Mouse (Mus musculus) olfactory bulb, adult 2 months (tissue): ENCODE measurements around the gene Rbm25. TPM values are rescaled to one million over a fixed set of nuclear protein-coding genes. Genes with fewer than 3 reads are reported as not detected.

Source experiments
- H3K27ac ChIP-seq: fragments of 200-500 bp; 2 replicates; pipeline ENCODE4 v1.5.1; 2012; ENCODE audit warnings: low read depth, low read length; ENCODE audit not compliant: insufficient read depth
- H3K4me1 ChIP-seq: fragments of 200-500 bp; 2 replicates; pipeline ENCODE4 v1.6.1; 2012; ENCODE audit warnings: low read length; ENCODE audit not compliant: control insufficient read depth, insufficient read depth
- H3K4me3 ChIP-seq: fragments of 200-500 bp; 2 replicates; pipeline ENCODE4 v1.5.1; 2012; ENCODE audit warnings: mild to moderate bottlenecking, low read depth, low read length, moderate library complexity; ENCODE audit not compliant: insufficient read depth
- CTCF ChIP-seq: fragments of 200-500 bp; IDR thresholded peaks from 2 replicates; pipeline ENCODE4 v1.5.1; 2012; ENCODE audit warnings: low read depth, mild to moderate bottlenecking, low read length, moderate library complexity; ENCODE audit not compliant: insufficient read depth
- POLR2A ChIP-seq: fragments of 200-500 bp; IDR thresholded peaks from 2 replicates; pipeline ENCODE4 v1.6.1; 2012; ENCODE audit warnings: mild to moderate bottlenecking, low read depth, low read length, moderate library complexity; ENCODE audit not compliant: insufficient read depth
- WGBS: fragments of 180-500 bp; shearing (Covaris S2); methylation state at CpG from one replicate; pipeline ENCODE4 v1.1.7; 2018; 5-methylcytosine and 5-hydroxymethylcytosine counted together
- polyA plus RNA-seq: library from polyadenylated mRNA; stranded (reverse); fragments of >200 nt; gene quantifications from 2 replicates; pipeline ENCODE4 v1.2.4, GENCODE M21; 2012; ENCODE audit warnings: low replicate concordance; ENCODE audit not compliant: missing spikeins, insufficient read depth, insufficient read length

Rbm25 gene
- polyA plus RNA-seq, 1 experiment, result 331 TPM

DNA sequence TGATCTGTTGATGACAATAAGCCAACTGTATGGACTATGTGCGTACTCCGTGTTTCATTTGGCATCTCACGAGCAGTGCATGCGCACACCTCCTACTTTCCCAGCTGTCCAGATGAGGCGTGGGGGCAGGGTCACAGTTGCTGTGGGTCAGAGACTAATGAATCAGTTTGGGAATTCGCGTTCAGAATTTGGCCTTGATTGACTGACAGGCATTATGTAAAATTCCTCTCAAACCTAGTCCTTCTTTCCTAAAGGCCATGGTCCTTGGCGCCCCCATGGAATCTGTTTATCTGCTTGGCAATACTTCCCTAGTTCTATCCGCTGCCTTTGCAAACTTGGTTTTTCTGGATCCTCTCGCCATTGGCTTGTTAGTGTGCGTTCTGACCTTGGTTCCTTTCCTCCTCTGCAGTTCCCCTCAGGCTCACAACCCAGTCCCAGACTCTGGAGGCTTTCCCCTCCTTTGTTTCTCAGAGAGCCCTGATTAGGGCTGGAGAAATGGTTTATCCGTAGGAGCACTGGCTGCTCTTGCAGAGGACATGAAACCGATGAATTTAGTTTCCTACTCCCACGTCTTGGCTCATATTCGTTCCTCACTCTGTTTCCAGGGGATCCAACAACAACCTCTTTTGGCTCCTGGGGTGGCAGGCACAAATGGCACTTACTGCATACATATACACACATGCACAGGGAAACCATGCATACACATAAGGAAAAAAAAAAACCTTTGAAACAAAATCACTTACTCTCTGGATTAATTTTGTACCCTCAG is 85.6 kb downstream of the Rbm25 start:
- Histone ChIP-seq H3K4me3 (no peak overlapping the region), H3K4me1 (no peaks in the 10 kb centered on the region), H3K27ac (no peak overlapping the region)
- TF ChIP-seq CTCF (no peak), POLR2A (no peak)
- WGBS, result 62% methylated on average over 15 of the region's 15 CpGs

- Histone ChIP-seq H3K4me1 (no peaks in the 10 kb centered on the region), H3K27ac (no peak overlapping the region), H3K4me3 (no peak overlapping the region)
- TF ChIP-seq POLR2A (no peak), CTCF (no peak)
- WGBS, result 100% methylated on average over 1 of the region's 1 CpGs
Observed at GRCm38 (mm10) chr12:83719431-83719830, 88.4 kb downstream of the Rbm25 start.

- H3K4me3 ChIP-seq, result no peak overlapping the region
- TF ChIP-seq POLR2A (no peak), CTCF (no peak)
- 75% methylated on average over 6 of the region's 6 CpGs for WGBS
- H3K4me1 ChIP-seq, result no peaks in the 10 kb centered on the region
- H3K27ac ChIP-seq, result no peak overlapping the region
Observed at GRCm38 (mm10) chr12:83721281-83721680, 90.2 kb downstream of the Rbm25 start.

DNA sequence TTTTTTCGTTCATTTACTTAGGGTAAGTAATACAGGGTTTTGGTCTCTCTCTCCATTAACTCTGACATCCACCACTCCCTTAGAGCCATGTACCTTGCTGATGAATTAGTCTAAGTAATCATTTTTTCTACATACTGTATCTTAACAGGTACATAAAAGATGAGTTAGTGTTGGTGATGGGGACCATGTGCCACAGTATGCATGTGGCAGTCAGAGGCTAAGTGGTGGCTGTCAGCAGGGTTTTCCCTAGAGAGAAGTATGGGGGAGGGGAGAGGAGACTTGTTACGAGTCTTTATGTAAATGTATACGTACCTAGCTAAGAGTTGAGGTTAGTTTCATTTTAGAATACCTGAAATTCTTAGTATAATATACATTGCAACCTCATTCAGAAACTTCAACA is 92.0 kb downstream of the Rbm25 start:
- 90% methylated on average over 3 of the region's 3 CpGs for WGBS
- no peak overlapping the region for H3K4me3 ChIP-seq
- no peaks in the 10 kb centered on the region for H3K4me1 ChIP-seq
- no peak overlapping the region for H3K27ac ChIP-seq
- TF ChIP-seq CTCF (no peak), POLR2A (no peak)

DNA sequence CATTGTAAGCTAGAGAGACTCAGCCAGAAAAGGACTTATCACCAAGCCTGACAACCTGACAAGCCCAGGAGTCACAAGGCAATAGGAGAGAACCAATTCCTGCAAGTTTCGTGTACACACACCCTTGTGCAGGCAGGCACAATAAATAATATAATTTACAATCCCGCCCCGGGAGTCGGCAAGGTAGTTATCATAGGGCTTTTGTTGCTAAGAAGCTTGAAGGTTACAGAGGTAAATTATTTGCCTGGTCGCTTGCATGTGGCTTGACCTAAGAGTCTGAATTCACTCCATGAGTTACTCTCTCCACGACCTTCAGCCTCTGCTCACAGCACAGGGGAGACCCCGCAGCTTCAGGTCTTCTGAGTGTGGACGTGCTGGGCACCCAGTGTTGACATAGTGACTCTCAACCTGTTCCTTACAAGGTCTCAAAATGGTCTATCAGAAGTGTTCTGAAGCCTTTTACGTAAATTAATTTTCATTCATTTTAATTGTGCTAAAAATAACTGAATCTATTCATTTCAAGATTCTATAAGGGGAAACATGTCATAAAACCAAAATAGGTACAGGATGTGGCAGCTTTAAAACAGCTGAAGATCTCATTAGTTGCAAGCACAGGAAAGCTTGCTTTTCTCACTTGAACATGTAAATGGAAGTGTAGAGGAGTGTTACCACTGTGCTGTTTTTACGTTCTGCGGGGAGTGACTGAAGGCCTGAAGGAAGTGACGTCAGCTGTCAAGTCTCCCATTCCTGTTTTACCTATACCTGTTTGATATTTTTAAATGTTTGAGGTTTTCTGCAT is 95.7 kb downstream of the Rbm25 start:
- no peak for TF ChIP-seq POLR2A
- no peak for TF ChIP-seq CTCF
- no peak overlapping the region for H3K4me3 ChIP-seq
- H3K27ac ChIP-seq, result no peak overlapping the region
- 86% methylated on average over 12 of the region's 12 CpGs for WGBS
- H3K4me1 ChIP-seq, result no peaks in the 10 kb centered on the region

DNA sequence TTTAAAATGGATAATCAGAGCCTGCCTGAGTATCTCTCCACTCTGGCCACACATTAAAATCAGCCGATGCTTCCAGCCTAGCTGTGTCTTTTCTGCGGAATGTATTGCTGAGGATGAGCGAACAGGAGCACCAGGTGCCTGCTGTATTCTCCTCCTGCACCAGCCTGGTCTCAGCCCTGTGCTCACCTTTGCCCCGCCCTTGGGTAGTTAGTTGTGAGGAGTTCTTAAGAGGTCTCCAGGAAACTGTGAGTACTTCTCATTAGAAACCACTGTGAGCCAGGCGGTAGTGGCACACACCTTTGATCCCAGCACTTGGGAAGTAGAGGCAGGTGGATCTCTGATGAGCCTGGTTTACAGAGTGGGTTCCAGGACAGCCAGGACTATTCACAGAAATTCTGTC is 101.2 kb downstream of the Rbm25 start:
- WGBS, result 96% methylated on average over 5 of the region's 5 CpGs
- no peak overlapping the region for H3K27ac ChIP-seq
- TF ChIP-seq POLR2A, result no peak
- no peak for TF ChIP-seq CTCF

More for the DNA sequence above, 101.2 kb downstream of the Rbm25 start:
- H3K4me3 ChIP-seq, result no peak overlapping the region
- H3K4me1 ChIP-seq, result no peaks in the 10 kb centered on the region

Other genes with a start within 250 kb of the Rbm25 start
- not detected in 2 replicates for gene Dpf3, start 143.5 kb upstream of the Rbm25 start, polyA plus RNA-seq
- gene Dcaf4, start 110.8 kb upstream of the Rbm25 start, polyA plus RNA-seq, result not detected in 2 replicates
- 152 TPM in 1 of 2 replicates, not detected in the other for gene Zfyve1, start 34.0 kb upstream of the Rbm25 start, polyA plus RNA-seq
- not detected in 2 replicates for gene Psen1, start 56.9 kb downstream of the Rbm25 start, polyA plus RNA-seq
- gene Papln, start 132.4 kb downstream of the Rbm25 start, polyA plus RNA-seq, result not detected in 2 replicates